In the genomic region with DNA sequence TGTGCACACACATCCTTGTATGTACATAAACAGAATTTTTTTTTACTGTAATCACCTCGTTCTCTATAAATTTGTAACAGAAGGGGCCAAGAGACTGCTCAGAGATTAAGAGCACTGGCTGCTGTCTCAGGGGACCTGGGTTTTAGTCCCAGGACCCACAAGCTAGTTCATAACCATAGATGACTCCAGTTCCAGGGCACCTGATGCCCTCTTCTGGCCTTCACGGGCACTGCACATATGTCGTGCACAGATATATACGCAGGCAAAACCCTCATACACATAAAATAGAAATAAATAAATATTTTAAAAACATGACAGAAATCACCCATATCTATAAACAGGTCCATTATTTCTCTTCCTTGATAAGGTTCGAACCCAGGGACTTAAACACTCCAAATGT, we compare ENCODE assay signal across 11 mouse cellular contexts.
DNase-seq lines count a peak whose midpoint lies in the region; ATAC-seq and TF ChIP-seq lines count a peak whose summit lies in the region.
"Had no signal": no experiment of that assay in that cellular context is flagged by ENCODE, and none has a peak within 500 bp of the region (broad histone marks: within the 10 kb centered on the region; RNA-seq: fewer than 3 reads in every experiment).

No protein-coding gene starts in this region.

- no peaks in the 10 kb centered on the region for H3K79me2 ChIP-seq in liver, adult 2 months (ENCODE audit: control insufficient read depth, insufficient read depth, low read length)

- TF ChIP-seq CTCF in cerebellum, adult 2 months (IDR thresholded peaks at IDR 0.05; ENCODE audit: borderline replicate concordance, insufficient read depth, low read depth, low read length): peak; percentile 47; the same call in 1 of the 2 replicates
- TF ChIP-seq CTCF in liver, adult 2 months (IDR thresholded peaks at IDR 0.05; ENCODE audit: low read depth, low read length): peak; percentile 73

- no peaks in the 10 kb centered on the region for H3K9me3 ChIP-seq in forebrain, embryonic 13.5 days (replicated peaks)

- H3K4me3 ChIP-seq in cerebellum, adult 2 months (replicated peaks; ENCODE audit: insufficient read depth, low read depth, low read length): no peak overlapping the region
- no peak overlapping the region for H3K4me3 ChIP-seq in liver, adult 2 months (ENCODE audit: insufficient read depth, low read depth, low read length)
- no peak overlapping the region for H3K4me3 ChIP-seq in forebrain, embryonic 13.5 days
- H3K4me3 ChIP-seq: heart, embryonic 13.5 days had no signal

- H3K4me2 ChIP-seq in forebrain, embryonic 13.5 days: no peak overlapping the region
- H3K4me2 ChIP-seq: heart, embryonic 13.5 days had no signal

- H3K27me3 ChIP-seq in cerebellum, adult 2 months (ENCODE audit: control insufficient read depth, insufficient read depth, low read length): no peaks in the 10 kb centered on the region; the same call in 1 of the 2 replicates
- no peaks in the 10 kb centered on the region for H3K27me3 ChIP-seq in liver, adult 2 months (ENCODE audit: control insufficient read depth, insufficient read depth, low read length)
- no peaks in the 10 kb centered on the region for H3K27me3 ChIP-seq in forebrain, embryonic 13.5 days

- H3K9ac ChIP-seq in liver, adult 2 months (ENCODE audit: low read depth, low read length): no peak overlapping the region
- no peak overlapping the region for H3K9ac ChIP-seq in forebrain, embryonic 13.5 days
- H3K9ac ChIP-seq: heart, embryonic 13.5 days had no signal

- TF ChIP-seq POLR2A in cerebellum, adult 2 months (IDR thresholded peaks at IDR 0.05; ENCODE audit: borderline replicate concordance, insufficient read depth, low read length): no peak
- TF ChIP-seq POLR2A in liver, adult 2 months (IDR thresholded peaks at IDR 0.05; ENCODE audit: extremely low read depth, insufficient read depth, low read length): no peak

- H3K36me3 ChIP-seq in liver, adult 2 months (ENCODE audit: control insufficient read depth, insufficient read depth, low read length): no peaks in the 10 kb centered on the region
- H3K36me3 ChIP-seq in forebrain, embryonic 13.5 days (ENCODE audit: poor library complexity, severe bottlenecking): no peaks in the 10 kb centered on the region
- H3K36me3 ChIP-seq: G1E; heart, embryonic 13.5 days had no signal

- DNase-seq in cerebellum, adult 2 months: no peak
- no peak for DNase-seq in cerebellum, adult 8-10 months
- peak; percentile 8 for DNase-seq in liver, adult 2 months (ENCODE audit: extremely low read depth, low read depth, low spot score)
- DNase-seq in liver (no peak), ES-CJ7 (ENCODE audit: low read depth, low spot score) (peak; percentile 73)
- no peak for DNase-seq in urinary bladder, postnatal 25 days (ENCODE audit: low spot score)
- DNase-seq: cerebellum, adult 11 months had no signal

- H3K4me1 ChIP-seq in cerebellum, adult 2 months (ENCODE audit: control insufficient read depth, insufficient read depth, low read length): peaks cover 3% of the 10 kb centered on the region
- no peaks in the 10 kb centered on the region for H3K4me1 ChIP-seq in liver, adult 2 months (ENCODE audit: control insufficient read depth, insufficient read depth, low read length)
- H3K4me1 ChIP-seq in forebrain, embryonic 13.5 days: peaks cover 12% of the 10 kb centered on the region

- WGBS in cerebellum, adult 2 months: 92% methylated on average over 5 of the region's 5 CpGs
- 92% methylated on average over 5 of the region's 5 CpGs for WGBS in liver, adult 2 months
- 86% methylated on average over 5 of the region's 5 CpGs for WGBS in forebrain, embryonic 13.5 days

- ATAC-seq in megakaryocyte-erythroid progenitor cell, adult 5-6 weeks (replicated peaks; ENCODE audit: low FRiP score, low TSS enrichment, poor library complexity, severe bottlenecking): 0 out of 2 replicates have a peak, but pooled peaks have one; percentile 56
- ATAC-seq in forebrain, embryonic 13.5 days: no peak

- H3K27ac ChIP-seq in cerebellum, adult 2 months (ENCODE audit: insufficient read depth, low read length): no peak overlapping the region
- no peak overlapping the region for H3K27ac ChIP-seq in liver, adult 2 months (replicated peaks; ENCODE audit: insufficient read depth, low read depth, low read length)
- no peak overlapping the region for H3K27ac ChIP-seq in forebrain, embryonic 13.5 days
- H3K27ac ChIP-seq: heart, embryonic 13.5 days had no signal

Comparison
In these comparisons a context has a peak if more than half of its experiments do, and no peak if none do; other contexts are left out.
1. DNase-seq: peak in liver, adult 2 months (single experiment) and ES-CJ7 (single experiment); none in cerebellum, adult 2 months (0 of 2), cerebellum, adult 8-10 months (single experiment), liver (single experiment) and urinary bladder, postnatal 25 days (single experiment).